Mouse (Mus musculus) embryonic facial prominence, embryonic 10.5 days (tissue): ENCODE measurements around the gene Gpr157. TPM values are rescaled to one million over a fixed set of nuclear protein-coding genes. Genes with fewer than 3 reads are reported as not detected.

Source experiments
- DNase-seq: peaks from one replicate; pipeline ENCODE4 v3.0.0-alpha.2; 2017; ENCODE audit warnings: low spot score
- H3K27ac ChIP-seq: fragments of 300-500 bp; sonication (generic); replicated peaks from 2 replicates; pipeline ENCODE4 v1.5.1; 2016; ENCODE audit warnings: mild to moderate bottlenecking
- H3K27me3 ChIP-seq: fragments of 300-500 bp; sonication (generic); replicated peaks from 2 replicates; pipeline ENCODE4 v1.6.1; 2016; ENCODE audit warnings: low read depth, mild to moderate bottlenecking; ENCODE audit not compliant: poor library complexity, severe bottlenecking
- H3K36me3 ChIP-seq: fragments of 300-500 bp; sonication (generic); replicated peaks from 2 replicates; pipeline ENCODE4 v1.6.1; 2016; ENCODE audit warnings: mild to moderate bottlenecking, moderate library complexity
- H3K4me1 ChIP-seq: fragments of 300-500 bp; sonication (generic); 2 replicates; pipeline ENCODE4 v1.6.1; 2016
- H3K4me3 ChIP-seq: fragments of 300-500 bp; sonication (generic); 2 replicates; pipeline ENCODE4 v1.5.1; 2016; ENCODE audit warnings: mild to moderate bottlenecking, moderate library complexity
- H3K9me3 ChIP-seq: fragments of 300-500 bp; sonication (generic); 2 replicates; pipeline ENCODE4 v1.6.1; 2016; ENCODE audit warnings: mild to moderate bottlenecking
- WGBS: fragments of 180-500 bp; shearing (Covaris S2); methylation state at CpG from one replicate; pipeline ENCODE4 v1.1.7; 2016; 5-methylcytosine and 5-hydroxymethylcytosine counted together
- microRNA counts: library from miRNA; unstranded; fragments of <30 nt; microRNA quantifications from one replicate; lab custom pipeline; 2017
- microRNA-seq: library from miRNA; unstranded; fragments of <30 nt; microRNA quantifications from one replicate; pipeline ENCODE4, GENCODE M21; 2017
- polyA plus RNA-seq: library from polyadenylated mRNA; unstranded; fragments of >200 nt; fragmentation: Nextera tagmentation; extraction: Ambion mirVana; gene quantifications from 2 replicates; pipeline ENCODE4 v1.2.1, GENCODE M21; 2016

Gpr157 gene
- polyA plus RNA-seq, 1 experiment from 2014 or later: 0.55 TPM

GRCm38 (mm10) chr4:150137368-150138083 lies 50.4 kb downstream of the Gpr157 start:
- no peaks in the 10 kb centered on the region for H3K36me3 ChIP-seq
- no peak for DNase-seq
- WGBS: 83% methylated on average over 7 of the region's 7 CpGs
- no peaks in the 10 kb centered on the region for H3K9me3 ChIP-seq
- peaks cover 54% of the 10 kb centered on the region for H3K4me1 ChIP-seq
- peak overlapping the region; percentile 45; the same call in 1 of the 2 replicates for H3K4me3 ChIP-seq
- H3K27ac ChIP-seq: no peak overlapping the region
- peaks cover 19% of the 10 kb centered on the region for H3K27me3 ChIP-seq

DNA sequence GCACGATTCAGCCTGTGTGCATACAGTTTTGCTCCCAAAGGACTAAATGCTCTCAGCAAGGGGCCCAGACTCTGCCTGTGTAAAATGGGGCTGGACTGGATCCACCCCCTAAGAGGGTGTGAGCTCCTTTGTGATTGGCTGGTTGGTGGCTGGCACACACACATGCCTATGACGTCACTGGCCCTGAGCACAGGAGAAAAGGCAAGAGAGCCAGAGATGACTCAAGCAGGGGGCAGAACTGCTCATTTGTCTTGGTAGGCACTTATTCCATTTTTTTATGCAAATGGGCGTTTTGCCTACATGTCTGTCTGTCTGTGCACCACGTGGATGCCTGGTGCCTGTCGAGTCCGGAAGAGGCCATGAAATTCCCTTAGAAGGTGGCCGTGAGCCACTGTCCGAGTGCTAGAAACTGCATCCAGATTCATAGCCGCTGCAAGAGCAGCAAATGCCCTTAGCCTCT lies 50.9 kb downstream of the Gpr157 start:
- H3K27me3 ChIP-seq: peaks cover 19% of the 10 kb centered on the region
- DNase-seq: peak; percentile 81
- no peaks in the 10 kb centered on the region for H3K9me3 ChIP-seq
- peak overlapping the region; percentile 45 for H3K4me3 ChIP-seq
- 0 out of 2 replicates have a peak overlapping the region, but pooled peaks have one; percentile 45 for H3K27ac ChIP-seq
- H3K4me1 ChIP-seq: peaks cover 48% of the 10 kb centered on the region
- H3K36me3 ChIP-seq: no peaks in the 10 kb centered on the region
- WGBS: 27% methylated on average over 9 of the region's 9 CpGs

DNA sequence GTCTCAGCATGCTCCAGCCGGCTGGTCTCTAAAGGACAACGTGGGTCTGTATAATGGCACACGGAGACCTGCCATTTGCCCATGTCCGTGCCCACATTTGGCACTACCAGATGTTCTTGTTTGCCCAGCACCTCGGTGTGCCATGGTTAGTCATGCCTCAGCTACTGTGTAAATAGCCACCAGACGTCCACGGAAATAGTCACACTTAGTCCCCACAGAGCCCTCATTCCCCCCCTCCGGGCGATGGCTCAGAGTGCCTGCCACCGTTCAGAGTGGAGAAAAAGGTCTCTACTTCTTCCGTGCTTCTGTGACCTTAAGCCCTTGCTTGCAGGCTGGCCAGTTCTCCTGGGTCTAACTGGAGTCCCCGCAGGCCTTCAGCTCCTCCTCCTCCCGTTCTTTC lies 51.9 kb downstream of the Gpr157 start:
- Histone ChIP-seq H3K4me1 (peaks cover 39% of the 10 kb centered on the region), H3K4me3 (no peak overlapping the region), H3K9me3 (no peaks in the 10 kb centered on the region), H3K36me3 (no peaks in the 10 kb centered on the region), H3K27ac (no peak overlapping the region), H3K27me3 (peaks cover 11% of the 10 kb centered on the region; the same call in 1 of the 2 replicates)
- 71% methylated on average over 13 of the region's 13 CpGs for WGBS
- no peak for DNase-seq

GRCm38 (mm10) chr4:150140346-150140745 lies 53.2 kb downstream of the Gpr157 start:
- Histone ChIP-seq H3K27me3 (peaks cover 10% of the 10 kb centered on the region; the same call in 1 of the 2 replicates), H3K36me3 (no peaks in the 10 kb centered on the region), H3K27ac (no peak overlapping the region), H3K4me1 (peaks cover 38% of the 10 kb centered on the region), H3K4me3 (no peak overlapping the region), H3K9me3 (no peaks in the 10 kb centered on the region)
- 82% methylated on average over 7 of the region's 7 CpGs for WGBS
- DNase-seq: no peak

DNA sequence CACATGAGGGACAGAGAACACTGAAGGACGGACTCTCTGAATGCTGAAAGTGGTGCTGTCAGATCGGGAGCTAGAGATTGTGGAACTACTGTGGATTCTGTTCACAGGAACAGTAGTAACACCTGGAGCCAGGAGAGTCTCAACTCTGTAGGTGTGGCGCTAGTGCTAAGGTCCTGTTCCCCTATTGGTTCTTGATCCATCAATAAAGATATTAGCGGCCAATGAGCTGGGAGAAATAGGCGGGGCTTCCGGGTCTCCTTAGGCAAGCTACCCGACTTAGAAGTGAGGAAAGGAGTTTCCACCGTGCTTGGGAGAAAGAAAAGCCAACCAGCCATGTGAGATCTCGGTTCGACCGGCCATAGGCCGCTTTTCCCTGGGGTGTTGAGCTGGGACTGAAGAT lies 57.1 kb downstream of the Gpr157 start:
- H3K4me3 ChIP-seq: peak overlapping the region; percentile 30; the same call in 1 of the 2 replicates
- DNase-seq: peak; percentile 34
- no peaks in the 10 kb centered on the region for H3K36me3 ChIP-seq
- H3K27me3 ChIP-seq: peaks cover 6% of the 10 kb centered on the region; the same call in 1 of the 2 replicates
- 19% methylated on average over 12 of the region's 12 CpGs for WGBS
- peaks cover 11% of the 10 kb centered on the region; the same call in 1 of the 2 replicates for H3K9me3 ChIP-seq
- H3K4me1 ChIP-seq: peaks cover 17% of the 10 kb centered on the region
- H3K27ac ChIP-seq: no peak overlapping the region; the same call in 1 of the 2 replicates

- WGBS: 61% methylated on average over 4 of the region's 4 CpGs
- DNase-seq: no peak
- Histone ChIP-seq H3K36me3 (no peaks in the 10 kb centered on the region), H3K27ac (no peak overlapping the region), H3K4me3 (no peak overlapping the region), H3K9me3 (peaks cover 15% of the 10 kb centered on the region; the same call in 1 of the 2 replicates), H3K4me1 (peaks cover 12% of the 10 kb centered on the region), H3K27me3 (no peaks in the 10 kb centered on the region)
Observed at GRCm38 (mm10) chr4:150146286-150146685, 59.1 kb downstream of the Gpr157 start.

GRCm38 (mm10) chr4:150151045-150151444 lies 63.9 kb downstream of the Gpr157 start:
- Histone ChIP-seq H3K4me3 (no peak overlapping the region), H3K9me3 (peaks cover 17% of the 10 kb centered on the region; the same call in 1 of the 2 replicates), H3K27me3 (no peaks in the 10 kb centered on the region), H3K27ac (no peak overlapping the region), H3K36me3 (no peaks in the 10 kb centered on the region), H3K4me1 (peaks cover 6% of the 10 kb centered on the region)
- WGBS: 81% methylated on average over 7 of the region's 7 CpGs
- DNase-seq: no peak

GRCm38 (mm10) chr4:150152483-150152882 lies 65.3 kb downstream of the Gpr157 start:
- WGBS: 85% methylated on average over 8 of the region's 8 CpGs
- H3K27ac ChIP-seq: no peak overlapping the region

DNA sequence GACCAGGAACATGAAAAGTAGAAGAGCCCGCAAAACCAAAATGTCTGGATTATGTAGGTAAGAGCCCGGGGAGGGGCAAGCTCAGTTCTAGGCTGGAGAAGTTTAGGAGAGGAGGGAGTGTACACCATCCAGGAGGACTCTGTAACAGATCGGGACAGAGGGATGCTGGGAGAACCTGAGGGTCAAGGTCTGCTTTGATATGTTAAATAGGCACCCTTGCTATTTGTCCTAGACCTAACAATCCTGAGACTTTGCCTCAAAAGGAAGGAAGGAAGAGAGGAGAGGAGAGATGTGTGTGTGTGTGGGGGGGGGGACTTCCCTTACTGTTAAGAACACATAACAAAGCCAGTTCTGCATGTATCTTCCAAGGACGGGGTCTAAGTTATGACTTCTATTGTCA lies 68.1 kb downstream of the Gpr157 start:
- H3K4me1 ChIP-seq: peaks cover 9% of the 10 kb centered on the region; the same call in 1 of the 2 replicates
- H3K36me3 ChIP-seq: no peaks in the 10 kb centered on the region
- 91% methylated on average over 4 of the region's 4 CpGs for WGBS
- H3K4me3 ChIP-seq: no peak overlapping the region
- no peak for DNase-seq
- no peak overlapping the region for H3K27ac ChIP-seq
- H3K9me3 ChIP-seq: peaks cover 4% of the 10 kb centered on the region; the same call in 1 of the 2 replicates
- 0 out of 2 replicates have a peak, but pooled peaks cover 5% of the 10 kb centered on the region for H3K27me3 ChIP-seq

More at GRCm38 (mm10) chr4:150152483-150152882, 65.3 kb downstream of the Gpr157 start:
- DNase-seq: no peak
- no peaks in the 10 kb centered on the region for H3K36me3 ChIP-seq
- H3K4me3 ChIP-seq: no peak overlapping the region
- no peaks in the 10 kb centered on the region for H3K4me1 ChIP-seq
- 0 out of 2 replicates have a peak, but pooled peaks cover 3% of the 10 kb centered on the region for H3K27me3 ChIP-seq
- H3K9me3 ChIP-seq: peaks cover 16% of the 10 kb centered on the region; the same call in 1 of the 2 replicates

MicroRNAs within 50 kb of the gene (microRNA counts, 519-probe panel; counts per million panel counts)
- 188 counts per million, percentile 57 among the panel's probes with 10 or more counts for microRNA mmu-miR-34a (lab: Ali Mortazavi, UCI)

Small RNA genes lying within 50 kb of the gene (microRNA-seq; reads per million reads assigned to microRNA genes)
- gene Mir34a: 95.8 reads per million, percentile 49 among the genes with 10 or more reads in this experiment

Other genes starting within 250 kb of the Gpr157 start
- 16.7 and 21.4 TPM in 2 replicates for gene Spsb1, start 132.3 kb upstream of the Gpr157 start, polyA plus RNA-seq
- 4.9 and 5.3 TPM in 2 replicates for gene H6pd, start 78.3 kb upstream of the Gpr157 start, polyA plus RNA-seq
- 1.4 and 1.7 TPM in 2 replicates for gene Slc2a5, start 31.9 kb downstream of the Gpr157 start, polyA plus RNA-seq
- gene Slc2a7, start 61.6 kb downstream of the Gpr157 start, polyA plus RNA-seq: not detected in 2 replicates
- 0.27 TPM in 1 of 2 replicates, not detected in the other for gene Car6, start 114.0 kb downstream of the Gpr157 start, polyA plus RNA-seq
- gene Eno1, start 149.4 kb downstream of the Gpr157 start, polyA plus RNA-seq: 3,458 and 4,025 TPM in 2 replicates
- gene Rere, start 194.3 kb downstream of the Gpr157 start, polyA plus RNA-seq: 26.1 and 31.4 TPM in 2 replicates